Mouse (Mus musculus) neural tube, embryonic 13.5 days (tissue): Measurements from ENCODE around the gene Mb. TPM values are rescaled to one million over a fixed set of nuclear protein-coding genes. Genes with fewer than 3 reads are reported as not detected.

Source experiments
- polyA plus RNA-seq: library from polyadenylated mRNA; unstranded; fragments of >200 nt; fragmentation: Nextera tagmentation; extraction: Ambion mirVana; gene quantifications from 2 replicates; pipeline ENCODE4 v1.2.1, GENCODE M21; 2015

Gene Mb
- polyA plus RNA-seq, 1 experiment from 2014 or later = 2.4 TPM

Other genes with a start within 250 kb of the Mb start
- gene Zfp251, start 179.2 kb downstream of the Mb start, polyA plus RNA-seq = 35.8 and 40.4 TPM in 2 replicates
- 10.5 and 11.4 TPM in 2 replicates for gene Zfp7, start 171.4 kb downstream of the Mb start, polyA plus RNA-seq
- gene Gm49527, start 171.3 kb downstream of the Mb start, polyA plus RNA-seq = 0.49 and 0.70 TPM in 2 replicates
- 23.2 and 25.4 TPM in 2 replicates for gene Zfp647, start 125.2 kb downstream of the Mb start, polyA plus RNA-seq
- 54.8 and 57.8 TPM in 2 replicates for gene 1110038F14Rik, start 102.2 kb downstream of the Mb start, polyA plus RNA-seq
- not detected in 2 replicates for gene Apol6, start 5.9 kb downstream of the Mb start, polyA plus RNA-seq